Mouse (Mus musculus) gastrocnemius, adult 2 months (tissue): Measurements from ENCODE around the gene Tmem109. TPM values are rescaled to one million over a fixed set of nuclear protein-coding genes. Genes with fewer than 3 reads are reported as not detected.

ENCODE experiments used
- DNase-seq: peaks from one replicate; pipeline ENCODE4 v3.0.0; 2022
- H3K27ac ChIP-seq: fragments of 200-600 bp; 2 replicates; pipeline ENCODE4 v1.8.1; 2022; ENCODE audit warnings: mild to moderate bottlenecking
- H3K4me3 ChIP-seq: fragments of 200-600 bp; 2 replicates; pipeline ENCODE4 v1.8.1; 2022; ENCODE audit warnings: mild to moderate bottlenecking, moderate library complexity
- CTCF ChIP-seq: fragments of 200-600 bp; IDR thresholded peaks from 2 replicates; pipeline ENCODE4 v1.8.1; 2022; ENCODE audit warnings: antibody characterized with exemption, mild to moderate bottlenecking, moderate library complexity
- intact Hi-C: fragments of 180-260 bp; cut with DNase I; formaldehyde crosslinking; loops from one replicate; pipeline ENCODE4 v1.15.1; 2025
- total RNA-seq, 2 experiments: library from RNA; stranded (reverse); gene quantifications; 2 replicates each; pipeline ENCODE4 v1.2.3; 2021

Tmem109 gene
- total RNA-seq, 2 experiments from 2014 or later = 227 to 255 TPM

DNA sequence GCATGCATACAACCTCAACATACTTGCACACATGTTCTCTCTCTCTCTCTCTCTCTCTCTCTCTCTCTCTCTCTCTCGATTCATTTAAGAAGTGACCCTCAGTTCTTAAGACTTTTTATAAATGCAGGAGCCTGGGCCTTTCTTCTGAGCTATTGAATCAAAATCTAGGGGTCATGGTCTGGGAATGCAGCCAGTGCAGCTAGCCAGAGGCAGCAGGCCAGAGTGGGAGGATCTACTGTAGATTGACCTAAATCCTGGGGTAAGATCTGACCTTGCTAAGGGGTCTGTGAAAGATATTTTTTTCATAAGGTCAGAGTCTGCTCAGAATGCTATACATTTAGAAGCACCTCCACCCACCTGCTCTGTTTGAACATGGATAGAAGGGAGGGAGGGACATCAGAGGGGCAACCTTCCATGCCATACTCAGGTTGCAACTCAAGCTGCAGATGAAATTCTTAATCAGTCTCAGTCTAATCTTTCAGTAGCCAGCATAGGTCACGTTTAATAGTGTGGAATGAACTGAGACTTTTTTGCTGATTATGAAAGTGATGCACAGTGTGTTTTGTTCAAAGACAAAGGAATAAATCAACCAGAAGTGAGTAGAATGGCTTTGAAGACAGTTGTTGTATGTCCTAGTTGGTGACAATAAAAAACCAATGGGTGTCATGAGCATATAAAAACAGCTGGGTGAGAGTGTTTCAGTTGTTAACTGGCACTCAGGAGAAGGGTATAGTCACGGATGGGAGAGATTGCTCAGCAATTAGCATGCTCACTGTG, 34.3 kb downstream of the Tmem109 start:
- Histone ChIP-seq H3K4me3 (no peak overlapping the region), H3K27ac (no peak overlapping the region)
- DNase-seq = peak; percentile 39
- intact Hi-C loops = no loop called here
- no peak for TF ChIP-seq CTCF

DNA sequence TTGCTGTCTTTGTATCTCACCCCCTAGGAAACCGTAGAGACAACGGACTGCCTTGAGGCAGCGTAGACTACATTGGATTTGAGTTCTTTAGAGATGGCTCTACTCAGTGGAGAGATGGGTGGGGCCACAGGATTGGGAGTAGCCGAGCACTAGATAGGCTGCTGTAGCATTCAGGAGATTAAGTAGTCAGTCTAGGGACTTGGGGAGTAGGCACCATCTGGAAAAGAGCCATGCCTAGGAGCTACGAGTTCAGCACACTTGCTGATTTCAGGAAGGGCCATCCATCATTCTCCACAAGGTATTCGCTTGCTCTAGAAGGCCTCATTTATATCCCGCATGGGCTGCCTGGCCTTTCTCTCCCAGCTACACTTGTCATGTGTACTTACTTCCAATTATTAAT, 35.7 kb downstream of the Tmem109 start:
- intact Hi-C loops = no loop called here
- TF ChIP-seq CTCF = no peak
- no peak for DNase-seq
- H3K27ac ChIP-seq = no peak overlapping the region
- H3K4me3 ChIP-seq = no peak overlapping the region

DNA sequence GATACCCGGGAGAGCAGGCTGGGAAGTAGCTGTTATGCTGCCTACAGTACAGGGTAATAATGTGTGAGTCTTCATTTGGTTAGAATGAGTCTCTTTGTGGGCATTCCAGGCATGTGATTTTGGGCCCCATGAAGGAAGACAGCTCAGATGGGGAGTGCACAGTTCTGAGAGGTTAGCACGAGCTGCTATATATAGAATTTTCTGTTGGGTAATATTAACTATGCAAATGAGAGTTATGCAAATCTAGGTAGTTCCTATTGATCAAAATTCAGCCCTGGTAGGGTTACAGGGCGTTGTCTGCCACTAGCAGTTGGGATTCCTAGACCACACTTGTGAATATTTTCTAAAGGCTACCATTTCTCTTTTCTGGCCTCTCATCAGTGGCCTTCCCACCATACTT, 36.3 kb downstream of the Tmem109 start:
- intact Hi-C loops = no loop called here
- no peak for TF ChIP-seq CTCF
- no peak overlapping the region for H3K27ac ChIP-seq
- DNase-seq = no peak
- H3K4me3 ChIP-seq = no peak overlapping the region

DNA sequence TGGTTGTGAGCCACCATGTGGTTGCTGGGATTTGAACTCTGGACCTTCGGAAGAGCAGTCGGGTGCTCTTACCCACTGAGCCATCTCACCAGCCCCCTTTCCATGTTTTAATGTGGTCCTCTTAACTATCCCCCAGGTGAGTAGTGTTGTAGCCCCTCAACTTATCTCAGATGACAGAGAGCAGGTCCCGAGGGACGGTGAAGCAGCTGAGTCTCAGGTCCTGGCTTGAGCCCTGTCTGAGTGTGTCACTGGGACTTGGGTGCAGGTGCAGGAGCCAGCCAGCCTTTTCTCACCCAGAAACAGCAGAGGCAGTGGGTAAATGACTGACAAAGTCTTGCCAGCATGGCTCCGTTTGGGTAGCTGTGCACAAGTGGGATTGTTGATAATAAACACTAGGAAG, 37.6 kb downstream of the Tmem109 start:
- intact Hi-C loops = no loop called here
- no peak for DNase-seq
- Histone ChIP-seq H3K4me3 (no peak overlapping the region), H3K27ac (no peak overlapping the region)
- no peak for TF ChIP-seq CTCF

DNA sequence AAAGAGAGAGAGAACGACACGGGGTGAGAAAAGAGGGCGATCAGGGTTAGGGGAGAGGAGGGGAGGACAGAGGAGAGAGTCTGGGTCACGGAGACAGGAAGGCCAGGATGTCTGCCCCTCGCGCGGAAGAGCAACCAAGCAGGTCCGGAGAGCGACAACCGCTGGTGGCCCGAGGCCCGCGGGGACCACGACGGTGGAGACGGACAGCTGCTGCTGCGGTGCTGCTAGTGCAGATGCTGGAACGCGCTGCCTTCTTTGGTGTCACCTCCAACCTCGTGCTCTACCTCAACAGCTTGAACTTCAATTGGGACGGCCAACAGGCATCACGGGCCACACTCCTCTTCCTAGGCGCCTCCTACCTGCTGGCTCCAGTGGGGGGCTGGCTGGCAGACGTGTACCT, 38.9 kb downstream of the Tmem109 start:
- peak overlapping the region; percentile 61; the same call in 1 of the 2 replicates for H3K27ac ChIP-seq
- no peak for TF ChIP-seq CTCF
- DNase-seq = no peak

DNA sequence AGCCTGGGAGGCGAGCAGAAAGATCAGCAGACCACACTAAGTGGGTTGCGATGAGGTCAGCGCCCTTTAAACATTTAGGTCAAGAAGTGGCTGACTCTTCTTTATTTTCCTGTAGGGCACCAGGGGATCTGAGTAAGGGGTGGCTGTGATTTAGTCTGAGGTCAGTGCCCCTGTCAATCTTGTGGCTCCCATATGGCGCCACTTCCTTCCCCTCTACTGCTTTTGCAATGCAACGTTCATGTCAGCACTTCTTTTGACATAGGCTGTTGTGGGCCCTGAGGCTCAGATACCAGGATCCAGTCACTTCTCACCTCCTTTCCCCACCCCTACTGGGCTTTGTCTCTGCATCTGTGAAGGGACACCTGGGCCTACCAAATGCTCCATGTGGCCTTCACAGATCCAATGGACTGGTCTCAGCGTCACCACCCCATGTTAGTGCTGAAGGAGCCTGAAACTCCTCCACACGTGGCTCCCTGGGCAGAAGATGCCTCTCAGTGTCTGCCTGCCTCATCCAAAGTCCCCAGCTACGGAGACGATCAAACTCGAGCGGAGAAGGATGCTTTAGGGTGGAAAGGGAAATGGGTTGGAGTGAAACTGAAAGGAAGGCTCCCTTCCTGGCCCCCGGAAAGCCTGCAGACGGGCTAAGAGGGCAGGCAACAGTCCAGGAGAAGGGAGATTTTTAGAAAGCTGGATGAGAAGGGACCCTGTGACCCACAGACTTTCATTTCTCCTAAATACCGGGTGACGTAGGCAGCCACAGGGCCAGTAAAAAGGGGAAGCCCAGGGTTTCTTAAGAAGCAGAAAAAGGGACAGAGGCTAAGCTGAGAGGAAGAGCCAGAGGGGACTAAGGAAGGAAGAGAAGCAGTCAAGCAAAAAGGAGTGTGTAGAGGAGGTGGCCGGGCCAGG, 39.8 kb downstream of the Tmem109 start:
- intact Hi-C loops = no loop called here
- no peak for DNase-seq
- Histone ChIP-seq H3K27ac (peak overlapping the region; percentile 61), H3K4me3 (peak overlapping the region; percentile 46)
- no peak for TF ChIP-seq CTCF

More for the DNA sequence above, 38.9 kb downstream of the Tmem109 start:
- peak overlapping the region; percentile 46 for H3K4me3 ChIP-seq
- intact Hi-C loops = no loop called here

DNA sequence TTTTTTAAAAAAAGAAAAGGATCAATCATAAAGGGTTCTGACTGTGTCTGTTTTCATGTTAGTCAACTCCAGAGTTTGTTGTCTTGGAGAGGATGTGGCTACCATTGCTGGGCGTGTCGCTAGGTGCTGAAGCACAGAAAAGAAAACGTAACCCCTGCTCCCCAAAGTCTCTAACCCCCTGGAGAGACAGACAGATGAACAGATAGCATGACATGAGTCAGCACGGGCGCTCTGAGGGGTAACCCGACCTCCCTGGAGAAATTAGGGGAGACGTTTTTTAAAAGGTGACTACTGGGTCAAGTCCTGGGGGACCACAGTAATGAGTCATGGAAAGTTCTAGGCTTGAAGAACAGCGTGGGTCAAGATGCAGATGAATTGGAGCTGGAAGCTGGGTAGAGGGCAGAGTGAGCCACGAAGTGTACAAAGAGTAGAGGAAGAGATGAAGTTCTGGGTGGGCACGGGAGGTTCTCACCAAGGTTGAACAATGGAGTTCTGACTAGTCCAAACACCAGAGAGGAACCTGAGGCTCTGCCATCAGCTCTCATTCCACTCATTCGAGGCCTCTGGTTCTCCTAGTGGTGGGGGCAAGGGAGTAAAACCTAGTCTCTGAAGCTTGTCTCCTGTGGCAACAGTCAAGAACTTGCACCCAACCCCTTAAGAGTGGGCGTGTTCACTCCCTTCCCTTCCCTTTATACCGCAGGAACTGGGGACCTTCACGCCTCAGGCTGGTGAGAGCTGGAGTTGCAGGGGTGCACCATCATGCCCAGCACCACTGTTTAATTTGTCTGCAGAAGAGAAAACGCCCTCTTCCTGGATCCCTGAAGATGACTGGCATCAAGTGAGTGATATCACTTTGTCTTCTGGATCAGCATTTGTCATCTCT, 42.5 kb downstream of the Tmem109 start, which contains the start of gene Slc15a3:
TSS of gene Slc15a3 (plus strand) at position 718 of the 883 bp plus-strand sequence.
- no peak for DNase-seq
- H3K27ac ChIP-seq = no peak within 1 kb of the TSS
- no peak for TF ChIP-seq CTCF
- intact Hi-C loops = no loop called here
- H3K4me3 ChIP-seq = no peak within 1 kb of the TSS

DNA sequence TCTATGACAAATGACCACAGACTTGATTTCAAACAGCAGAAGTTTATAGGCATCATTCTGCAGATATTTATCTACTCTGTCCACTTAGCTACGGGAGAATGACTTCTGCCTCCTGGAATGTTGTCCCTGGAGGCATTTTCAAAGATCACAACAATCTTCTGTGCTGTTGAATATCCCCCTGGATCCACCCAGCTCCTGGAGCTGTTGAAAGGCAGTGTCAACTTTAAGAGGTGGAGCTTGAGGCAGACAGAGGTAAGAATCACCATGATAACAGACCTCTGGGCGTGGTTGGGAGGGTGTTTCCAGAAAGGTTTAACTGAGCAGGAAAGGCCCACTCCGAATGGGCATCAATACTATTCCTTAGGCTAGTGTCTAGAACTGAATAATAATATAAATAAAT, 46.1 kb downstream of the Tmem109 start:
- no peak overlapping the region for H3K4me3 ChIP-seq
- intact Hi-C loops = no loop called here
- no peak for TF ChIP-seq CTCF
- no peak overlapping the region for H3K27ac ChIP-seq
- DNase-seq = no peak

DNA sequence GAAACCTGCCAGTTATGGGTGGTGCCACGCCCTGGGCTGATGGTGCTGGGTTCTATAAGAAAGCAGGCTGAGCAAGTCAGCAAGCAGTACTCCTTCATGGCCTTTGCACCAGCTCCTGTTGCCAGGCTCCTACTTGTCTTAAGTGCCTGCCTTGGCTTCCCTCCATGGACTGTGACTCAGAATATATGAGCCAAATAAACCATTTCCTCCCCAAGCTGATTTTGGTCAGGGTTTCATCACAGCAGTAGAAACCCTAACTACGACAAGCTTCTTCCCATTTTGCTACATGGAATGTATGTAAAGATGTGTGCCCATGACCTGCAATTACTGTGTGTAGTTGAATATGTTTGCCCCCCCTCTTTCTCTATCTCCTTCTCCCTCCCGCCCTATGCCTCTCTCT, 48.2 kb downstream of the Tmem109 start:
- no peak for DNase-seq
- intact Hi-C loops = no loop called here
- no peak overlapping the region for H3K4me3 ChIP-seq
- TF ChIP-seq CTCF = no peak
- no peak overlapping the region for H3K27ac ChIP-seq

DNA sequence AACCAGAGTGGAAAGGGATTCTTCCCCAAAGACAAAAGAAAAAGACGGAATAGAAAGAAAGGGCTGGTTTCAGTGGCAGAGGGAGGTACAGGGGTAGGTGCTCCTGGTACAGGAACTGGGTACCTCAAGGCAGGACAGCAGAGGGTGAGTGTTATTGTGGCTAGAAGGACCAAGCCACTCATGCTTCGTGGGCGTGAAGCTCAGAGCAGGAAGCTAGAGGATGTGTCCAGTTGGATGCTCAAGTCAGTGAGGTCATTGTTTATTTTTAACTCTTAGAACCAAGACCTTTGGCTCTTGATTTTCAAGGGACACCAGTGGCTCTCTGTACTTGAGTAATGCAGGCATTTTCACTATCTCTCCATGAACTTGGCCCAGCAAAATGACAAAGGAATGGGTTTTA, 49.8 kb downstream of the Tmem109 start:
- Histone ChIP-seq H3K4me3 (no peak overlapping the region), H3K27ac (no peak overlapping the region)
- DNase-seq = no peak
- intact Hi-C loops = no loop called here
- no peak for TF ChIP-seq CTCF

DNA sequence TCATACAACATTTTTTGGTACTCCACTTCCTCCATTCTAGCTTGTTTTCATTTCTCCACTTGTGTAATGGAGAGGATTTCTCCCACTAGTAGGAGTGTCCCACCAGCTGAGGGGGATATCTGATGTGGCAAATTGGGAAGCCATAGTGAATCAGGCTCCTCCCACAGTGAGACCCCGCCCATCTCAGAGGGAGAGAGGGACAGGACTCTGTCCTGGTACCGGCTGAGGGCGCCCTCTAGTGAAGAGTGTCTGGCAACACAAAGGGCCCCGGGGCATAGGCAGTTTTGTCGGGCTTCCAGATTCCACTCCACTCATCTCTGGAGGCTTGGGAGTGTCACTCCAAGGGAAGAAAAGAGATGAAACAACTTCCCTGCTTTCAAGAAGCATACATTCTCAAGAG, 50.4 kb downstream of the Tmem109 start:
- intact Hi-C loops = loop anchor here (1.0 kb wide), 1 partner anchor 117 kb away; no protein-coding TSS in a partner anchor
- peak; percentile 72 for TF ChIP-seq CTCF
- DNase-seq = peak; percentile 84
- H3K4me3 ChIP-seq = no peak overlapping the region
- no peak overlapping the region for H3K27ac ChIP-seq

DNA sequence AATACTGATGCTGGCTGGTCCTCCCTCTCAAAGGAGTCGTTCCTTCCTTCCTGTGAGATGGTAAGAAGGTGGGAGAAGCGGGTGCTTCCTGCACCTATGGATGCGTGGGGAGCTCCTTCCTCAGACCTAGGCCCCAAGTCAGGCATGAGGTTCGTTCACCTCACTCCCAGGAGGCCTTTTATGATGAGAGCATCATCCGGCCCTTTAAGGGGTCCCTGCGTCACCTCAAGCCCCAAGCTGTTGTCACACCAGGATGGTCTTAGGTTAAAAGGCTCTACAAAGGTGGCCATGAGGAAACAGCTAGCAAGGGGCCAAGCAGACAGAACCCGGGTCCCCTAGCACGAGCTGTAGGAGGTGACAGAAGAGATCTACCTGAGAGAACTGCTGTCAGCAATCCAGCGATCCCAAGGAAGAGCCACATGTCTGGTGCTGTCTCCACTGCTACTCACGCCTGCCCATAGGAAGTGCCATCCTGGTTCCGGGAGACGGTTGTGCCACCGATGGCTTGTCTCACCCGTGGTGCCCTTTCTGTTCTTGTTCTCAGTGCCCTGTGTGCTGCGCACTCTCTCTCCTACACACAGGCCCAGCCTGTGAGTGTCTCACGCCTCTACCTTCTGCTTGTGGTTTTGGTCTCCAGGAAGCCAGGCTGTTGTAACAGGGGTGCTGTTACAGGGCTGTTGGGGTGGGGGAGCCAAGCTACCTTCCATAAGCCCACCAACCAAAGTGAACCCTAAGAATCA, 52.2 kb downstream of the Tmem109 start, which contains the start of gene Cd6:
TSS of gene Cd6 (minus strand) at position 623 of the 740 bp plus-strand sequence.
- no peak for DNase-seq
- Histone ChIP-seq H3K4me3 (no peak within 1 kb of the TSS), H3K27ac (no peak within 1 kb of the TSS)
- no peak for TF ChIP-seq CTCF
- intact Hi-C loops = no loop called here
